Mouse (Mus musculus) urinary bladder, postnatal 4 days (tissue): Measurements from ENCODE around the gene Ern1.

Experiments
- DNase-seq, 2 experiments: peaks; one replicate each; pipeline ENCODE4 v3.0.0; 2021 to 2022; ENCODE audit warnings: low spot score in 2 of 2

Gene Ern1

DNA sequence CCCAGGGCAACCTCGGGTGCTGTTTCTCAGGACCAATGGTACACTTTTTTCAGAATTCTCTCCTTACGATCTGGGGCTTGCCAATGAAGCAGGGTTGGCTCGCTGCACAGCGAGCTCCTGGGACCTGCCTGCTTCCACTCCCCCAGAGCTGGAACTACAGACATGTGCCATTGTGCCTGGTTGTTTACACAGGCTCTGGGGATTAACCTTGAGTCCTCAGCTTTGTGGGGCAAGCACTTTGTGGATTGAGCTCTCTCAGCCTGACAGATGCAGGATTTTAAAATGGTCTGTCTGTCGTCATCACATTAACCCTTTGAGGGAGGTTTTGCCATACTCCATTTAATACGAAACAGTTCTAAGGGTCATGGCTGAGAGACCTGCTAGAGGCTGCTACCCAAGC, 142.7 kb downstream of the Ern1 start:
- no peak for DNase-seq
